Mouse (Mus musculus): ENCODE data around the gene Rarb.

- no peak for TF ChIP-seq POLR2A (IDR thresholded peaks at IDR 0.05; ENCODE audit: borderline replicate concordance, low read depth, low read length)
- no peak for TF ChIP-seq CTCF (IDR thresholded peaks at IDR 0.05; ENCODE audit: low read depth, low read length)
These were observed 21.2 kb upstream of the Rarb start for GRCm38 (mm10) chr14:16840135-16840534.
